Mouse (Mus musculus) ES-E14 (cell line): ENCODE data around the gene Rsph6a. TPM values are rescaled to one million over a fixed set of nuclear protein-coding genes. Genes with fewer than 3 reads are reported as not detected.

Experiments used
- DNase-seq: peaks from one replicate; pipeline ENCODE4 v3.0.0-alpha.2; 2013; ENCODE audit warnings: low read depth, low spot score
- H3K27ac ChIP-seq: 2 replicates; pipeline ENCODE4 v1.5.1; 2012; ENCODE audit warnings: low read depth, mild to moderate bottlenecking, low read length, moderate library complexity, mixed read lengths; ENCODE audit not compliant: poor library complexity, insufficient read depth, severe bottlenecking
- H3K36me3 ChIP-seq: 2 replicates; pipeline ENCODE4 v1.6.1; 2012; ENCODE audit warnings: mild to moderate bottlenecking, low read length, moderate library complexity, mixed read lengths; ENCODE audit not compliant: control insufficient read depth, poor library complexity, insufficient read depth, severe bottlenecking
- H3K4me1 ChIP-seq, 2 experiments: fragments of 150-350 bp in 1 of 2; sonication (generic) in 1 of 2; 2 replicates each; pipeline ENCODE4 v1.6.1; 2012; ENCODE audit warnings: low read length in 2 of 2, mild to moderate bottlenecking in 1 of 2, mixed read lengths in 1 of 2; ENCODE audit not compliant: control insufficient read depth in 2 of 2, insufficient read depth in 2 of 2, poor library complexity in 1 of 2
- H3K4me3 ChIP-seq, 2 experiments: fragments of 150-350 bp in 1 of 2; sonication (generic) in 1 of 2; 2 replicates each; pipeline ENCODE4 v1.5.1; 2012; ENCODE audit warnings: low read length in 2 of 2, low read depth in 1 of 2, mild to moderate bottlenecking in 1 of 2, mixed read lengths in 1 of 2; ENCODE audit not compliant: insufficient read depth in 1 of 2, poor library complexity in 1 of 2, severe bottlenecking in 1 of 2
- H3K9ac ChIP-seq: 2 replicates; pipeline ENCODE4 v1.6.1; 2012; ENCODE audit warnings: low read depth, mild to moderate bottlenecking, low read length, mixed read lengths; ENCODE audit not compliant: poor library complexity, insufficient read depth, severe bottlenecking
- H3K9me3 ChIP-seq: fragments of 150-350 bp; sonication (generic); 2 replicates; pipeline ENCODE4 v1.6.1; 2012; ENCODE audit warnings: low read depth, mild to moderate bottlenecking, low read length; ENCODE audit not compliant: control insufficient read depth, insufficient read depth
- CHD2 ChIP-seq: IDR thresholded peaks from 2 replicates; pipeline ENCODE4 v1.6.1; 2014; ENCODE audit warnings: mild to moderate bottlenecking, low read depth, low read length, inconsistent platforms
- HCFC1 ChIP-seq: IDR thresholded peaks from 2 replicates; pipeline ENCODE4 v1.6.1; 2012; ENCODE audit warnings: low read length, inconsistent platforms, borderline replicate concordance; ENCODE audit not compliant: insufficient read depth
- MAFK ChIP-seq: IDR thresholded peaks from 2 replicates; pipeline ENCODE4 v1.6.1; 2014; ENCODE audit warnings: mild to moderate bottlenecking, low read depth, low read length, inconsistent platforms; ENCODE audit not compliant: insufficient read depth
- ZC3H11A ChIP-seq: IDR thresholded peaks from 2 replicates; pipeline ENCODE4 v1.6.1; 2012; ENCODE audit warnings: low read depth, mild to moderate bottlenecking, inconsistent platforms, low read length, borderline replicate concordance
- ZNF384 ChIP-seq: IDR thresholded peaks from 2 replicates; pipeline ENCODE4 v1.6.1; 2012; ENCODE audit warnings: low read depth, low read length, inconsistent platforms
- in situ Hi-C, 2 experiments: fragments of 600-800 bp; cut with MboI; formaldehyde crosslinking; loops; one replicate each; pipeline ENCODE4 v1.15.1; 2025; ENCODE audit warnings: low sequenced_read_pairs in 2 of 2, inconsistent platforms in 1 of 2; ENCODE audit not compliant: unreplicated experiment in 2 of 2
- total RNA-seq: library from RNA; depleted of rRNA; stranded (reverse); fragments of 300-350 nt; gene quantifications from 2 replicates; pipeline ENCODE4 v1.2.3, GENCODE M21; 2012

Rsph6a gene
- total RNA-seq, 1 experiment, result 0.94 TPM

- Histone ChIP-seq H3K4me1 (no peaks in the 10 kb centered on the region), H3K36me3 (no peaks in the 10 kb centered on the region), H3K27ac (no peak overlapping the region), H3K9me3 (no peaks in the 10 kb centered on the region), H3K4me3 (no peak overlapping the region), H3K9ac (no peak overlapping the region)
- no peak for DNase-seq
- in situ Hi-C loops, result no loop called here
- TF ChIP-seq CHD2 (no peak), ZC3H11A (no peak), HCFC1 (no peak), MAFK (no peak), ZNF384 (no peak)
Observed at GRCm38 (mm10) chr7:19109565-19109964, 55.1 kb downstream of the Rsph6a start.

DNA sequence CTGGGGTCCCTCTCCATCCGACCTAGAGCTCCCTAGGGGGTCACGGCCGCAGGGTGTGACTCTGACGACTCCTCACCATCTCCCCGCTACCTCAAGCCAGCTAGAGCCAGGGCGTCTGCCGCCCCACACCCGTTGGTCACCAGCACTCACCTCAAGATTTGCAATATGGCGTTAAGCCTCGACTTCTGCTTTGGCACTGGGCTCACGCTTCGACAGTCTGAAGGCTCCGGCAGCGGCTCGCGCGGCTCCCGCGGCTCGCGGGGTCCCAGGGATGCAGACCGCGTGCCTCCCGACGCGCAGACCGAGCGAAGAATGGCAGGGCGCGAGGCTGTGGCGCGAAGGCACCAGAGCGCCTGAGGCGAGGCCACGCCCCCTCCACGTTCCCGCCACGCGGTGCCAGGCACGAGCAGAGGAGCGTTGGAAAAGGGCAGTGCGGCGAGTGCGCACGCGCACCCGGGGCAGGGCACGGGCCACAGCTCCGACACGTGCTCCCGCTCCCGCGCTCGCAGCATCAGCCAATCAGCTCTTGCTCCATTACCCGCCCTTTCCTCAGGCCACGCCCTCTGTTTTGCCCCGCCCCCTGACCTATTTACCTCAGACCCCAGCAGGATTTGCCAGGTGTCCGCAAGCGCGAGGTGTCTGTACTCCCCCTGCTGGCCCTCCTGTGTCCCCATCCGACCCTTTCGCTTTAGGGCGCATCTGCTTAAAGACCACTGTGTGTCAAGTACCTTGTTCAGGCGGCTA lies 63.7 kb downstream of the Rsph6a start, which contains the start of gene Gm4969:
Gene Gm4969 (minus strand): TSS at position 341 of the 744 bp plus-strand sequence.
- Histone ChIP-seq H3K9me3 (no peaks in the 10 kb centered on the region), H3K36me3 (no peaks in the 10 kb centered on the region), H3K27ac (no peak within 1 kb of the TSS), H3K4me3 (no peak within 1 kb of the TSS), H3K9ac (no peak within 1 kb of the TSS), H3K4me1 (peaks cover 0 to 4% of the 10 kb centered on the region in 2 experiments; a peak in 2 of 4 replicates)
- DNase-seq, result peak; percentile 97
- in situ Hi-C loops, result no loop called here
- TF ChIP-seq HCFC1 (peak; percentile 56; the same call in 1 of the 2 replicates), ZNF384 (no peak), MAFK (peak; percentile 32; the same call in 1 of the 2 replicates), ZC3H11A (no peak; the same call in 1 of the 2 replicates), CHD2 (no peak)

DNA sequence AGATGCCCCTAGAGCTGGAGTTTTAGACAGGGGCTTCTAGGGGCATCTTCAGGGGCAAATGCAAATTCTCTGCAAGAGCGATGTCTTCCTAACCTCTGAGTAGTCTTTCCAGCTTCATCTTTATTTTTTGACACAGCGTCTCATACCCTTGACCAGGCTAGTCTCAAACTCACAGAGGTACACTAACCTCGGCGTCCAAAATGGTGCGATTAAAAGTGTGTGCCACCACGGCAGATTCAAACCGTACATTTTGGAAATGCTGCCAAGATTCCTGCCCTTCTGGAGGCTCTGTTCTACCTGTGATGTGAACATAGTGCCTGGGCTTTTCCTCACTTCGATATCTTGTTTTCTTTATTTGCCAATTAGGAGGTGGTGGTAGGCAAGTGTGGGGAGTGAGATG lies 64.6 kb downstream of the Rsph6a start:
- TF ChIP-seq CHD2 (no peak), HCFC1 (no peak), ZC3H11A (no peak), MAFK (no peak)
- DNase-seq, result no peak
- peaks cover 0 to 4% of the 10 kb centered on the region in 2 experiments; a peak in 2 of 4 replicates for H3K4me1 ChIP-seq
- no peaks in the 10 kb centered on the region for H3K36me3 ChIP-seq
- no peak overlapping the region for H3K9ac ChIP-seq
- H3K27ac ChIP-seq, result no peak overlapping the region
- no peak overlapping the region for H3K4me3 ChIP-seq
- H3K9me3 ChIP-seq, result no peaks in the 10 kb centered on the region
- in situ Hi-C loops, result no loop called here

DNA sequence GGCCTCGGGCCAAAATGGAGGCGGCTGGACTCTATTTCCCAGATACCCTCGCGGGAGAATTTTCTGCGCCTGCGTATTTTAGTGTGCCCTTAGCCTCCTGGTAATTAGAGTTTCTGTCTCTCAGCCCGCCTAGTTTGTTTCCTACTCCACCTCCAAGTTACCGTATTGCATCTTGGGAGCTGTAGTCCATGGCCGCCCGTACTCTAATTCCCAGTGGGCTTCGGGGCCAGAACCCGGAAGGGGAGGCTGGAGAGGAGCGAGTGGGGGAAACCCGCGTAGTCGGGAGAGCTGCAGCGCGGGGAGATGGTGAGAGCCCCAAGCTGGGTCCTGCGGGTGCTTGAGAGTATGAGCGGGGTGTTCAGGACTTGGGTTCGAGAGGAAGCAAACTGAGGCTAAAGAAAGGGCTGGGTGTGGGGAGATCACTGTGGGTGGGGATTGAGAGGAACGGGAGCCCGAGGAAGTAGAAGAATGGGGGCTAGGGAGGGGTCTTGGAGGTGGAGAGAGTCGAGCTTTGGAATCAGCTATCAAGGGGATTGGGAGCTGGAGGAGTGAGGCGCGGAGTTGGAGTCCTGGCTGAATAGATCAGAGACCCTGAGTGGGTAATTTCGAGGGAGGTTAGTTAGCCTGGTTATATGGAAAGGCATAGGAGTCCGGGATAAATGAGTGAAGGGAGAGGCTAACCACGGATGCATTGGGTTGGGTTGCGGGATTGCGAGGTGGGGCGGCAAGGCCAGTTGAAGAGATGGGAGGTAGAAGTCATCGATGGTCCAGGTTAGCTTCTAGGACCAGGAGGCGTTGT lies 65.3 kb downstream of the Rsph6a start, which contains the start of gene Fbxo46:
Gene Fbxo46 (plus strand): TSS at position 229 of the 799 bp plus-strand sequence.
- H3K4me3 ChIP-seq, result peak within 1 kb of the TSS; percentile 94 to 97
- in situ Hi-C loops, result no loop called here
- TF ChIP-seq HCFC1, result peak; percentile 96
- 0 out of 2 replicates have a peak, but pooled peaks have one; percentile 20 for TF ChIP-seq CHD2
- TF ChIP-seq ZC3H11A, result no peak
- H3K27ac ChIP-seq, result no peak within 1 kb of the TSS
- H3K9ac ChIP-seq, result peak within 1 kb of the TSS; percentile 91
- H3K9me3 ChIP-seq, result no peaks in the 10 kb centered on the region
- DNase-seq, result peak; percentile 96
- H3K4me1 ChIP-seq, result peaks cover 0 to 4% of the 10 kb centered on the region in 2 experiments; a peak in 2 of 4 replicates
- H3K36me3 ChIP-seq, result no peaks in the 10 kb centered on the region
